Comparison of ENCODE assay signal across 8 mouse cellular contexts in genomic region chr6:115037103-115038094, GRCm38 (mm10). TPM values are rescaled to one million over a fixed set of nuclear protein-coding genes. Genes with fewer than 3 reads are reported as not detected.
DNase-seq lines count a peak whose midpoint lies in the region; ATAC-seq and TF ChIP-seq lines count a peak whose summit lies in the region.

Gene Tamm41, minus strand, starts transcription at chr6:115037876.

- peak within 1 kb of the TSS; percentile 90 for H3K4me2 ChIP-seq in heart, embryonic 12.5 days
- H3K4me2 ChIP-seq in kidney, embryonic 16.5 days (replicated peaks; ENCODE audit: low read depth, low read length), result peak within 1 kb of the TSS; percentile 63
- peak within 1 kb of the TSS; percentile 82 for H3K4me2 ChIP-seq in liver, embryonic 11.5 days
- peak within 1 kb of the TSS; percentile 94 for H3K4me2 ChIP-seq in myocyte (ENCODE audit: low read depth)

- peaks cover 23% of the 10 kb centered on the region for H3K36me3 ChIP-seq in heart, embryonic 12.5 days
- peaks cover 21% of the 10 kb centered on the region for H3K36me3 ChIP-seq in kidney, embryonic 16.5 days (ENCODE audit: insufficient read depth, low read length)
- peaks cover 5% of the 10 kb centered on the region for H3K36me3 ChIP-seq in liver, embryonic 11.5 days (ENCODE audit: control insufficient read depth, insufficient read depth, low read length)
- no peaks in the 10 kb centered on the region for H3K36me3 ChIP-seq in myocyte (ENCODE audit: control insufficient read depth, insufficient read depth)

- peak; percentile 85 for TF ChIP-seq POLR2A in myocyte (IDR thresholded peaks at IDR 0.05; ENCODE audit: insufficient read length, low read depth)

- H3ac ChIP-seq in myocyte (ENCODE audit: control insufficient read depth, insufficient read length), result peak within 1 kb of the TSS; percentile 29

- no peaks in the 10 kb centered on the region; the same call in 1 of the 2 replicates for H3K4me1 ChIP-seq in brown adipose tissue, adult 24 weeks (ENCODE audit: control insufficient read depth, insufficient read depth, insufficient read length, low read length)
- peaks cover 12% of the 10 kb centered on the region for H3K4me1 ChIP-seq in heart, embryonic 12.5 days (replicated peaks)
- peaks cover 12% of the 10 kb centered on the region for H3K4me1 ChIP-seq in kidney, embryonic 16.5 days (ENCODE audit: insufficient read depth, low read length)
- peaks cover 8% of the 10 kb centered on the region for H3K4me1 ChIP-seq in liver, embryonic 11.5 days (replicated peaks; ENCODE audit: control insufficient read depth, insufficient read depth, low read length)

- H3K4me3 ChIP-seq in brown adipose tissue, adult 24 weeks (ENCODE audit: insufficient read depth, low read depth, low read length), result peak within 1 kb of the TSS; percentile 98
- H3K4me3 ChIP-seq in heart, embryonic 12.5 days, result peak within 1 kb of the TSS; percentile 90
- H3K4me3 ChIP-seq in kidney, embryonic 16.5 days (ENCODE audit: low read length), result peak within 1 kb of the TSS; percentile 83
- peak within 1 kb of the TSS; percentile 86 for H3K4me3 ChIP-seq in liver, embryonic 11.5 days (ENCODE audit: low read depth, low read length)
- H3K4me3 ChIP-seq in myocyte, result peak within 1 kb of the TSS; percentile 36

- peaks cover 4% of the 10 kb centered on the region; the same call in 1 of the 2 replicates for H3K9me3 ChIP-seq in heart, embryonic 12.5 days (replicated peaks)
- H3K9me3 ChIP-seq in kidney, embryonic 16.5 days (ENCODE audit: low read length), result no peaks in the 10 kb centered on the region
- no peaks in the 10 kb centered on the region for H3K9me3 ChIP-seq in liver, embryonic 11.5 days (ENCODE audit: control insufficient read depth, low read length)

- WGBS in heart, embryonic 12.5 days, result 1% methylated on average over 57 of the region's 57 CpGs
- WGBS in kidney, embryonic 16.5 days, result 1% methylated on average over 57 of the region's 57 CpGs
- 2% methylated on average over 57 of the region's 57 CpGs for WGBS in liver, embryonic 11.5 days

- no peaks in the 10 kb centered on the region for H3K27me3 ChIP-seq in heart, embryonic 12.5 days (replicated peaks)
- no peaks in the 10 kb centered on the region for H3K27me3 ChIP-seq in kidney, embryonic 16.5 days (ENCODE audit: insufficient read depth, low read length)
- H3K27me3 ChIP-seq in liver, embryonic 11.5 days (replicated peaks; ENCODE audit: control insufficient read depth, insufficient read depth, low read length), result no peaks in the 10 kb centered on the region
- H3K27me3 ChIP-seq in myocyte (ENCODE audit: control insufficient read depth, insufficient read depth, insufficient read length), result peaks cover 18% of the 10 kb centered on the region

- H3K9ac ChIP-seq in heart, embryonic 12.5 days, result peak within 1 kb of the TSS; percentile 91
- H3K9ac ChIP-seq in kidney, embryonic 16.5 days (replicated peaks; ENCODE audit: low read length), result peak within 1 kb of the TSS; percentile 83
- peak within 1 kb of the TSS; percentile 80 for H3K9ac ChIP-seq in liver, embryonic 11.5 days (ENCODE audit: low read depth, low read length)

- peaks cover 7% of the 10 kb centered on the region for H3K79me2 ChIP-seq in myocyte (ENCODE audit: control insufficient read depth, insufficient read depth)

- H3K27ac ChIP-seq in brown adipose tissue, adult 24 weeks (replicated peaks; ENCODE audit: low read depth, low read length), result no peak within 1 kb of the TSS
- H3K27ac ChIP-seq in heart, embryonic 12.5 days (ENCODE audit: poor library complexity, severe bottlenecking), result no peak within 1 kb of the TSS
- no peak within 1 kb of the TSS for H3K27ac ChIP-seq in kidney, embryonic 16.5 days (ENCODE audit: low read length)
- no peak within 1 kb of the TSS for H3K27ac ChIP-seq in liver, embryonic 11.5 days (ENCODE audit: low read depth, low read length)

- peak; percentile 82 for DNase-seq in liver, embryonic 11.5 days (ENCODE audit: low spot score)
- DNase-seq in spleen, postnatal 4 days (ENCODE audit: low spot score in 2 of 2), result peak; percentile 85 to 96

- peak; percentile 95 for ATAC-seq in CD4-positive, CD25-positive, alpha-beta regulatory T cell, adult 4 months
- ATAC-seq in erythroid progenitor cell, adult 5-6 weeks (replicated peaks; ENCODE audit: low FRiP score, poor library complexity, severe bottlenecking), result peak; percentile 93
- ATAC-seq in heart, embryonic 12.5 days (ENCODE audit: insufficient number of reproducible peaks, low FRiP score), result peak; percentile 88
- peak; percentile 89 for ATAC-seq in kidney, embryonic 16.5 days (ENCODE audit: low FRiP score, low TSS enrichment)
- ATAC-seq in liver, embryonic 11.5 days (replicated peaks; ENCODE audit: low FRiP score), result peak; percentile 90

TF ChIP-seq in myocyte, 11 proteins besides CTCF, POLR2A, EP300 and RAD21:
- TF ChIP-seq POLR2AphosphoS2 (IDR thresholded peaks at IDR 0.05; ENCODE audit: insufficient read length, low read depth) (peak; percentile 73), E2F4 (IDR thresholded peaks at IDR 0.05; ENCODE audit: insufficient read depth) (peak; percentile 81), MAX (IDR thresholded peaks at IDR 0.05; ENCODE audit: low read depth) (no peak), MYOD1 (IDR thresholded peaks at IDR 0.05; ENCODE audit: control insufficient read depth in 1 of 3, insufficient read length in 2 of 3, low read depth in 2 of 3) (peak in 2 of 3 experiments; percentile 34 to 42), SRF (IDR thresholded peaks at IDR 0.05; ENCODE audit: control insufficient read depth, insufficient read length, low read depth) (peak; percentile 20), USF1 (IDR thresholded peaks at IDR 0.05; ENCODE audit: low read depth) (no peak), TCF3 (IDR thresholded peaks at IDR 0.05; ENCODE audit: insufficient read length, low read depth) (no peak), CEBPB (IDR thresholded peaks at IDR 0.05; ENCODE audit: insufficient read depth, poor library complexity, severe bottlenecking) (no peak), MYOG (IDR thresholded peaks at IDR 0.05; ENCODE audit: control insufficient read depth in 1 of 3, insufficient read depth in 1 of 3, insufficient read length in 2 of 3, low read depth in 2 of 3) (peak in 2 of 3 experiments; percentile 54 to 58), TCF12 (IDR thresholded peaks at IDR 0.05; ENCODE audit: insufficient read depth, poor library complexity, severe bottlenecking) (no peak), REST (IDR thresholded peaks at IDR 0.05; ENCODE audit: insufficient read depth, insufficient read length) (no peak)

RNA-seq across cellular contexts. Expression of gene Tamm41, which starts in this region (rescaled TPM):
- polyA plus RNA-seq in CD4-positive, CD25-positive, alpha-beta regulatory T cell, adult 4 months (2017; shearing (Covaris generic)), result 10 to 100 TPM; 32.4 to 33.0 TPM
- polyA plus RNA-seq in brown adipose tissue, adult 24 weeks (2012; ENCODE audit: insufficient read depth, insufficient read length, missing spikeins), result 18.2 and 22.6 TPM in 2 replicates
- 4.0 and 25.2 TPM in 2 replicates for total RNA-seq in erythroid progenitor cell, adult 5-6 weeks (2015; ENCODE audit: low replicate concordance)
- total RNA-seq in erythroid progenitor cell, adult 5-6 weeks (2017; ENCODE audit: low replicate concordance), result 3.2 and 9.8 TPM in 2 replicates
- 36.7 and 37.7 TPM in 2 replicates for polyA plus RNA-seq in heart, embryonic 12.5 days (2016; fragmentation: Nextera tagmentation; extraction: Ambion mirVana)
- polyA plus RNA-seq in kidney, embryonic 16.5 days (2015; fragmentation: Nextera tagmentation; extraction: Ambion mirVana), result 64.9 and 68.7 TPM in 2 replicates
- 70.3 and 73.4 TPM in 2 replicates for polyA plus RNA-seq in liver, embryonic 11.5 days (2014; fragmentation: Nextera tagmentation; extraction: Ambion mirVana)
- 21.9 TPM for polyA plus RNA-seq in myocyte (2012; fragmentation: generic; extraction: Trizol)

Comparison
In these comparisons a context has a peak if more than half of its experiments do, and no peak if none do; other contexts are left out.
1. H3K4me3 ChIP-seq: peak in every context shown above with its lines; median percentile 98 in brown adipose tissue, adult 24 weeks; 90 in heart, embryonic 12.5 days; 86 in liver, embryonic 11.5 days; 83 in kidney, embryonic 16.5 days; 36 in myocyte.